Mouse (Mus musculus) right cerebral cortex, postnatal 25 days (tissue): Measurements from ENCODE around the gene Clhc1.
A peak's percentile ranks its signal among the peaks of the same experiment; 100 is the strongest.
"Not testable (repeated sequence)": the region's sequence is repeated elsewhere in the genome, so short reads cannot be mapped to it uniquely, and the experiment has no call there.

ENCODE experiments used
- DNase-seq: peaks from one replicate; pipeline ENCODE4 v3.0.0; 2022

Gene Clhc1

GRCm38 (mm10) chr11:29547752-29548503 lies at the start of gene Clhc1, which contains the start of gene Rps27a:
Gene Clhc1, plus strand, starts transcription at chr11:29547950.
Gene Rps27a, minus strand, starts transcription at chr11:29548109.
- DNase-seq: peak; percentile 93

- DNase-seq: no peak
Measured at GRCm38 (mm10) chr11:29503948-29504893, 43.5 kb upstream of the Clhc1 start.

- no peak for DNase-seq
Measured at GRCm38 (mm10) chr11:29504899-29505625, 42.7 kb upstream of the Clhc1 start.

DNA sequence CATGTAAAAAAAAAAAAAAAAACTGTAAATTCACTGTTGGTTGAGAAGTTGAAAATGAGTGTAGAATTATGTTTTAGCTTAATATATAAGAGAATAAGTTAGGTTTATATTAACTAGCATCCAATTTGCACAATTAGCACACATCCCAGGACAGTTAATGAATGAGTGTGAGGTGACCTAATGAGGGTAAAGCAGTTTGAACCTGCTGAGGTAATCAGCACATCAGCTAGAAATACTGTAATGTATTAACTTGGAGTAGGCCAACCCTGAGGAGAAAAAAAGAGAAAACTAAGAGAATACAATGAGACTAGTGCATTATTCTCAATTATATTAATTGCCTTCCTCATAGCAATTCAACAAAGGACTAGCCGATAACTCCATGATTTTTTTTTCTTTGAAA lies 38.3 kb upstream of the Clhc1 start:
- no peak for DNase-seq

- no peak for DNase-seq
Measured at GRCm38 (mm10) chr11:29512818-29513535, 34.8 kb upstream of the Clhc1 start.

GRCm38 (mm10) chr11:29514325-29514681 lies 33.4 kb upstream of the Clhc1 start:
- no peak for DNase-seq

- DNase-seq: peak; percentile 66
Measured at GRCm38 (mm10) chr11:29514682-29515412, 32.9 kb upstream of the Clhc1 start, which contains the start of gene Prorsd1. Gene Prorsd1, minus strand, starts transcription at chr11:29515033.

DNA sequence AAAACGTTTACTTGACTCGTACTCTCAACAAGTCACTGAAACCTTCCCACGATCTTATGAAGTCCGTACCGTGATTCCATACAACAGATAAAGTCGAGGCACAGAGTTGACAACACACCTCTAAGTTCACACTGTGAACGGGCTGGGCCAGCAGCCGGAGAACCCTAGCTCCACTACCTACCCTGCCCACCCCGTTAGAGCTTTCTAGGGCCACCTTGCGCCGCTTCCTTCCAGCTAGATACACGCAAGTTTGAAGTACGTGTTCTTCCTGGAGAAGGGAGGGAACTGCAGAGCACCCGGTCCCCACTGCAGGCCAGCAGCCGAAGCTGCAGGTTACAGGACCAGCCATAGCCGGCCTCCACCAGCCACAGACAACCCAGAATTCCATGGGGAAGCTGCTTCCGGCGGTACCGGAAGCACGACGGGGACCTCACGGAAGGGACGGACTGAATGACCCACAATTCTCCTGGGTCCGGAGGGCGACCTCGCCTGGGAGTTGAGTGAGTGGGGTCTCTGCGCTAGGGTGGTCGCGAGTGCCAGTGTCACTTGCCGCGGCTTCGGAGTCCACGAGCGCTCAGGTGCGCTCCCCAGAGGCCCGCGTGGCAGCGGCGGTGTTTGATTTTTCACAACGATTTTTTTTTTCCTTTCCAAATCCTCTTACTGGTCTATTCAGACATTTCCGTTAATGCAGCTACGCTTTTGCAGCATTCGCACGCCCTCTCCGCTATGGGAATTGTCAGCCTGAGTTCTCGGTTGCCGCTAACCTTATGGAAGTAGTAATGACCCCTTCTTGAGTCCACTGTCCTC lies 21.6 kb upstream of the Clhc1 start, which contains the start of gene Mtif2:
TSS of gene Mtif2 (plus strand) at position 421 of the 807 bp plus-strand sequence.
- peak; percentile 82 for DNase-seq

GRCm38 (mm10) chr11:29538201-29538600 lies 9.5 kb upstream of the Clhc1 start:
- no peak for DNase-seq

DNA sequence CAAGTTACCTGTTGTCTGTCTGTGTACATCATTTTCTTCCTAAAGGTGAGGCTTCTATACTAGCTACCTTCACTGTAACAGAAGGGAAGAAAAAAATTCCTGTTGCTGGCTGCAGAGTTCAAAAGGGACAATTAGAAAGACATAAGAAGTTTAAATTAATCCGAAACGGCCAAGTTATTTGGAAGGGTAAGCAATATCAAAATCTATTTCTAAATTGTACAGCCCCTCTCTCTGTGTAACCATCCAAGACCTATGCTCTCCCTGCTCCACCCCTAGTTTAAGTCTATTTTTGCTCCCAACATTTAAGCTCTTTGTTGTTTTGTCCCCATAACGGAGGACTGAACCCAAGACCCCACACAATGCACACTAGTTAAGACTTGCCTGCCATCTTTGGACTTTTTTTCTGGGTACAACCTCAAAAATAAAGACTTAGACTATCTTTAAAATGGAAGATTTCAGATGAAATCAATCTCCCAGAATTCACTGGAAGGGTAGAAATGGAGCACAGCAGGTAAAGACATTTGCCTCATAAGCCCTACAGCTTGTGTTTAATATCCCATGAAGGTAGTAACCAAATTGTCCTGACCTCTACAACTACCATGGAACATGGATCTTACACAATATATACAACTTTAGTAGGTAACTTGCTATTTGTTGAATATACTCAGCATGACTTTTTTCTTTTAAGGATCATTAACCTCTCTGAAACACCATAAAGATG lies 3.4 kb upstream of the Clhc1 start:
- DNase-seq: no peak

GRCm38 (mm10) chr11:29545150-29545752 lies 2.5 kb upstream of the Clhc1 start:
- DNase-seq: not testable (repeated sequence)

GRCm38 (mm10) chr11:29546297-29546696 lies 1.5 kb upstream of the Clhc1 start:
- DNase-seq: not testable (repeated sequence)

GRCm38 (mm10) chr11:29546762-29547161 lies 988 bp upstream of the Clhc1 start:
- no peak for DNase-seq

- DNase-seq: no peak
Measured at GRCm38 (mm10) chr11:29547249-29547751, 450 bp upstream of the Clhc1 start.

GRCm38 (mm10) chr11:29548504-29549424 lies 1.0 kb downstream of the Clhc1 start:
- DNase-seq: no peak

DNA sequence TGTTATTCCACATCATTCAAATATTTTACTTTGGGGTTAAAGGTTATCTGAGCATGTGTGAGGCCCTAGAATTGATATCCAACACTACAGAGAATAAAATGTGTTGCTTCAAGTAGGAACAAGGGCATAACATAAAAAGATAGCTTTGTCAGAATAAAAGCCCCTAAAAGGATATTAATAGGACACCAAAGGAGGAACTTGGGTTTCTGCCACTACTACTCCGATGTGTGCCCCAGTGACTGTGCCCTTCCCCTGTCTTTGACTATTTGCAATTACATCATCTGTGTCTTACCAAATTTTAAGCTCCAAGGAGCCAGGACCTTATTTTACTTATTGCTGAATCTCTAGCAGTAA lies 1.7 kb downstream of the Clhc1 start:
- DNase-seq: no peak

DNA sequence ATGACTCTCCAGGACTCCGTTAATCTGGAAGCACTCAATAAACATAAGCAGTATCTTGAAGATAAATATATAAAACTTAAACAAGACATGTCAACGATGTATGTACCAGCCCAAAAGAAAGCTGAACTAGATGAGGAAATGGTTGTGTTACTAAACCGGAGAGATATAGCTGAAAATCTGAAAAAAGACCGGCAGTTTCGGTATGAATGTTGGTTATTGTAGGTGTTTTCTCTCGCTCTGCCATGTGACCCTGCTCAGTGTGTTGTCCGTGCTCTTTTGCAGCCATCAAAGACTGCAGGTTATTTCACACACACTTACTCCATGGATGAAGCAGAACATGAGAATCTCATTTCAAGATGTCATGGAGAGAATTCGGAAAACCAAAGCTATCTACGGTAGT lies 12.7 kb downstream of the Clhc1 start:
- DNase-seq: no peak

DNA sequence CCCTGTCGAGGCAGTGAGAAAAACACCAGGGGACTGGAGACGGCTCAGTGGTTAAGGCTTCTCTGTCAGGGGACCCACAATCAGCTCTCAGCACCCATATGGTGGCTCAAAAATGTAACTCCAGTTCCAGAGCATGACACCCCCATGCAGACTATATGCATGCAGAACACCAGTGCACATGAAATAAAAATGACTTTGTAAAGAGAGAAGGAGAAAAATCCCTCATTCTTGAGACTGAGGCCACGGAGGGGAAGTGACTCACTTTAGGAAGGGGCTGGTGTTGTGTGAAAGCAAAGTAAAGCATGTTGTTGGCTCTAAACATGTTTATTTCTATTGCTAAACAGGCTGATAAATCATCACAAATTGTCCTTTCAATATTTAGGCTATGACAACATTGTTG lies 13.2 kb downstream of the Clhc1 start:
- DNase-seq: no peak
